Mouse (Mus musculus) CH12.LX (cell line): ENCODE data around the gene Chaf1a. TPM values are rescaled to one million over a fixed set of nuclear protein-coding genes. Genes with fewer than 3 reads are reported as not detected.

Source experiments
- DNase-seq: peaks from one replicate; pipeline ENCODE4 v3.0.0-alpha.2; 2013; ENCODE audit errors: extremely low read depth
- H3K27ac ChIP-seq: 2 replicates; pipeline ENCODE4 v1.5.1; 2012; ENCODE audit warnings: low read depth, mild to moderate bottlenecking, control low read depth, moderate library complexity; ENCODE audit not compliant: insufficient read depth
- H3K27me3 ChIP-seq: replicated peaks from 2 replicates; pipeline ENCODE3; 2012; ENCODE audit warnings: inconsistent platforms
- H3K36me3 ChIP-seq, 2 experiments: replicated peaks in 1 of 2; 2 replicates each; pipeline versions ENCODE3 to v1.6.1; 2012; ENCODE audit warnings: inconsistent platforms in 1 of 2, low read length in 1 of 2, mild to moderate bottlenecking in 1 of 2, mixed read lengths in 1 of 2, moderate library complexity in 1 of 2; ENCODE audit not compliant: control insufficient read depth in 1 of 2, insufficient read depth in 1 of 2
- H3K4me1 ChIP-seq, 2 experiments: 2 replicates each; pipeline ENCODE4 v1.6.1; 2012; ENCODE audit warnings: inconsistent platforms in 1 of 2, moderate library complexity in 1 of 2; ENCODE audit not compliant: insufficient read depth in 2 of 2, control insufficient read depth in 1 of 2
- H3K4me2 ChIP-seq: 2 replicates; pipeline ENCODE4 v1.6.1; 2012; ENCODE audit warnings: low read depth, mild to moderate bottlenecking, control low read depth; ENCODE audit not compliant: poor library complexity, insufficient read depth, severe bottlenecking
- H3K4me3 ChIP-seq, 3 experiments: fragments of 150-350 bp in 1 of 3; sonication (generic) in 1 of 3; replicated peaks in 1 of 3; 2 replicates each; pipeline versions ENCODE3 to v1.5.1; 2011 to 2012; ENCODE audit warnings: low read depth in 2 of 3, low read length in 2 of 3, mild to moderate bottlenecking in 2 of 3, moderate library complexity in 2 of 3, control low read depth in 1 of 3, improper control_type of control experiment in 1 of 3, inconsistent platforms in 1 of 3, mixed read lengths in 1 of 3; ENCODE audit not compliant: poor library complexity in 1 of 3
- H3K79me2 ChIP-seq: replicated peaks from 2 replicates; pipeline ENCODE4 v1.6.1; 2012; ENCODE audit warnings: mild to moderate bottlenecking, moderate library complexity; ENCODE audit not compliant: control insufficient read depth, poor library complexity, insufficient read depth, severe bottlenecking; ENCODE audit errors: extremely low read depth
- H3K9ac ChIP-seq: 2 replicates; pipeline ENCODE4 v1.6.1; 2012; ENCODE audit warnings: low read depth, mild to moderate bottlenecking, control low read depth, moderate library complexity; ENCODE audit not compliant: insufficient read depth
- H3K9me3 ChIP-seq: replicated peaks from 2 replicates; pipeline ENCODE3; 2012; ENCODE audit warnings: low read length, inconsistent platforms, mixed read lengths
- CHD2 ChIP-seq: IDR thresholded peaks from 2 replicates; pipeline ENCODE4 v1.6.1; 2011; ENCODE audit warnings: low read length, improper control_type of control experiment
- EP300 ChIP-seq: IDR thresholded peaks from 2 replicates; pipeline ENCODE4 v1.6.1; 2011; ENCODE audit warnings: low read length, improper control_type of control experiment
- GABPA ChIP-seq: IDR thresholded peaks from 2 replicates; pipeline ENCODE4 v1.6.1; 2012; ENCODE audit warnings: low read depth, low read length, improper control_type of control experiment, inconsistent platforms; ENCODE audit not compliant: insufficient replicate concordance
- JUN ChIP-seq: IDR thresholded peaks from 2 replicates; pipeline ENCODE4 v1.6.1; 2011; ENCODE audit warnings: low read depth, mild to moderate bottlenecking, low read length, improper control_type of control experiment, moderate library complexity; ENCODE audit not compliant: insufficient read depth
- KAT2A ChIP-seq: IDR thresholded peaks from 2 replicates; pipeline ENCODE4 v1.6.1; 2012; ENCODE audit warnings: low read length, improper control_type of control experiment, inconsistent platforms; ENCODE audit not compliant: insufficient replicate concordance
- MAX ChIP-seq: IDR thresholded peaks from 2 replicates; pipeline ENCODE4 v1.6.1; 2011; ENCODE audit warnings: low read length, improper control_type of control experiment
- MEF2A ChIP-seq: IDR thresholded peaks from 2 replicates; pipeline ENCODE4 v1.6.1; 2014; ENCODE audit warnings: low read depth, mild to moderate bottlenecking, inconsistent platforms, low read length, improper control_type of control experiment, borderline replicate concordance
- MXI1 ChIP-seq: IDR thresholded peaks from 2 replicates; pipeline ENCODE4 v1.6.1; 2011; ENCODE audit warnings: mild to moderate bottlenecking, low read depth, low read length, improper control_type of control experiment
- MYC ChIP-seq: IDR thresholded peaks from 2 replicates; pipeline ENCODE4 v1.6.1; 2011; ENCODE audit warnings: low read depth, mild to moderate bottlenecking, improper control_type of control experiment, low read length
- NELFE ChIP-seq: IDR thresholded peaks from 2 replicates; pipeline ENCODE4 v1.6.1; 2011; ENCODE audit warnings: low read depth, low read length, improper control_type of control experiment
- NRF1 ChIP-seq: IDR thresholded peaks from 2 replicates; pipeline ENCODE4 v1.6.1; 2014; ENCODE audit warnings: low read depth, mild to moderate bottlenecking, inconsistent platforms, low read length, improper control_type of control experiment, moderate library complexity
- SMC3 ChIP-seq: IDR thresholded peaks from 2 replicates; pipeline ENCODE4 v1.6.1; 2011; ENCODE audit warnings: low read depth, low read length, improper control_type of control experiment
- TBP ChIP-seq: conservative IDR thresholded peaks from 2 replicates; pipeline ENCODE4 v1.6.1; 2011; ENCODE audit warnings: low read depth, low read length, improper control_type of control experiment
- TCF12 ChIP-seq: IDR thresholded peaks from 2 replicates; pipeline ENCODE4 v1.6.1; 2014; ENCODE audit warnings: low read depth, mild to moderate bottlenecking, inconsistent platforms, low read length, improper control_type of control experiment
- UBTF ChIP-seq: IDR thresholded peaks from 2 replicates; pipeline ENCODE4 v1.6.1; 2012; ENCODE audit warnings: low read depth, mild to moderate bottlenecking, inconsistent platforms, low read length, improper control_type of control experiment, moderate library complexity
- USF2 ChIP-seq: conservative IDR thresholded peaks from 2 replicates; pipeline ENCODE4 v1.6.1; 2011; ENCODE audit warnings: low read depth, low read length, improper control_type of control experiment
- dilution Hi-C: fragments of 300-500 bp; cut with MboI; formaldehyde crosslinking; loops from 2 replicates; pipeline ENCODE4 v1.14.3; 2020; ENCODE audit warnings: low sequenced_read_pairs; ENCODE audit not compliant: extremely low pct_unique_long_range_greater_than_20kb, extremely low pct_ligation_motif_present
- in situ Hi-C: fragments of 300-500 bp; cut with MboI; formaldehyde crosslinking; loops from 3 replicates; pipeline ENCODE4 v1.14.3; 2019; ENCODE audit warnings: low sequenced_read_pairs, low pct_ligation_motif_present, low pct_unique_long_range_greater_than_20kb, mixed read lengths
- polyA plus RNA-seq: library from polyadenylated mRNA; unstranded; fragments of >175 nt; gene quantifications from 2 replicates; pipeline ENCODE4 v1.2.1, GENCODE M21; 2012; ENCODE audit warnings: low read depth; ENCODE audit not compliant: insufficient read length
- total RNA-seq, 2 experiments: library from RNA; depleted of rRNA; stranded (reverse); fragments of 300-350 nt in 1 of 2; fragments of >200 nt in 1 of 2; gene quantifications; 2 replicates each; pipeline ENCODE4 v1.2.3; 2012 to 2014

The Chaf1a gene
- total and polyA plus RNA-seq, 3 experiments = 18.4 to 97.1 (median 39.3) TPM

- Histone ChIP-seq H3K4me1 (0 out of 4 replicates have a peak, but pooled peaks cover 0 to 2% of the 10 kb centered on the region in 2 experiments), H3K4me3 (no peak overlapping the region), H3K9ac (no peak overlapping the region), H3K36me3 (peaks cover 0 to 39% of the 10 kb centered on the region in 2 experiments), H3K79me2 (no peaks in the 10 kb centered on the region), H3K27me3 (no peaks in the 10 kb centered on the region), H3K27ac (no peak overlapping the region), H3K9me3 (no peaks in the 10 kb centered on the region), H3K4me2 (no peak overlapping the region)
- DNase-seq = no peak
- TF ChIP-seq MXI1 = no peak
- TF ChIP-seq MYC = no peak
- dilution Hi-C loops (no loop called here), in situ Hi-C loops (no loop called here)
Measured at GRCm38 (mm10) chr17:56110571-56110970, 70.3 kb downstream of the Chaf1a start.

GRCm38 (mm10) chr17:56111021-56111420, 70.8 kb downstream of the Chaf1a start:
- TF ChIP-seq MXI1 (no peak), NRF1 (no peak), USF2 (no peak), TBP (no peak), JUN (no peak), CHD2 (no peak), MEF2A (no peak), UBTF (no peak), MAX (no peak), EP300 (no peak), SMC3 (no peak), NELFE (no peak), TCF12 (no peak), GABPA (no peak), KAT2A (no peak)
- Histone ChIP-seq H3K9me3 (no peaks in the 10 kb centered on the region), H3K27ac (no peak overlapping the region), H3K9ac (no peak overlapping the region), H3K79me2 (no peaks in the 10 kb centered on the region), H3K36me3 (peaks cover 0 to 39% of the 10 kb centered on the region in 2 experiments), H3K4me1 (0 out of 4 replicates have a peak, but pooled peaks cover 0 to 2% of the 10 kb centered on the region in 2 experiments), H3K27me3 (no peaks in the 10 kb centered on the region), H3K4me2 (no peak overlapping the region), H3K4me3 (no peak overlapping the region)
- DNase-seq = no peak
- dilution Hi-C loops = no loop called here
- in situ Hi-C loops = no loop called here
